Mouse (Mus musculus): Measurements from ENCODE around the gene Hs2st1. TPM values are rescaled to one million over a fixed set of nuclear protein-coding genes. Genes with fewer than 3 reads are reported as not detected.

The Hs2st1 gene
- 16.1 and 16.2 TPM in 2 replicates for polyA plus RNA-seq (2014; fragmentation: Nextera tagmentation; extraction: Ambion mirVana)

GRCm38 (mm10) chr3:144570047-144570815 lies at the start of gene Hs2st1, which contains the start of gene Selenof:
TSS of gene Hs2st1 (minus strand) at chr3:144570181.
TSS of gene Selenof (plus strand) at chr3:144570304.
- ATAC-seq (ENCODE audit: low FRiP score, low TSS enrichment), result peak; percentile 97
- WGBS, result under 1% methylated on average over 58 of the region's 69 CpGs
- peak within 1 kb of the TSS; percentile 89 for H3K9ac ChIP-seq (replicated peaks; ENCODE audit: low read length)
- no peaks in the 10 kb centered on the region for H3K27me3 ChIP-seq (ENCODE audit: control insufficient read depth, insufficient read depth, low read length)
- peak within 1 kb of the TSS; percentile 85 for H3K4me3 ChIP-seq (replicated peaks; ENCODE audit: low read depth, low read length)
- H3K36me3 ChIP-seq (ENCODE audit: control insufficient read depth, insufficient read depth, low read length), result peaks cover 14% of the 10 kb centered on the region
- H3K4me1 ChIP-seq (ENCODE audit: control insufficient read depth, insufficient read depth, low read length), result peaks cover 30% of the 10 kb centered on the region
- DNase-seq, result peak; percentile 99
- H3K4me2 ChIP-seq (ENCODE audit: low read length), result peak within 1 kb of the TSS; percentile 85
- peak within 1 kb of the TSS; percentile 93 for H3K27ac ChIP-seq (replicated peaks; ENCODE audit: low read depth, low read length)
- no peaks in the 10 kb centered on the region for H3K9me3 ChIP-seq (ENCODE audit: control insufficient read depth, low read length)

DNA sequence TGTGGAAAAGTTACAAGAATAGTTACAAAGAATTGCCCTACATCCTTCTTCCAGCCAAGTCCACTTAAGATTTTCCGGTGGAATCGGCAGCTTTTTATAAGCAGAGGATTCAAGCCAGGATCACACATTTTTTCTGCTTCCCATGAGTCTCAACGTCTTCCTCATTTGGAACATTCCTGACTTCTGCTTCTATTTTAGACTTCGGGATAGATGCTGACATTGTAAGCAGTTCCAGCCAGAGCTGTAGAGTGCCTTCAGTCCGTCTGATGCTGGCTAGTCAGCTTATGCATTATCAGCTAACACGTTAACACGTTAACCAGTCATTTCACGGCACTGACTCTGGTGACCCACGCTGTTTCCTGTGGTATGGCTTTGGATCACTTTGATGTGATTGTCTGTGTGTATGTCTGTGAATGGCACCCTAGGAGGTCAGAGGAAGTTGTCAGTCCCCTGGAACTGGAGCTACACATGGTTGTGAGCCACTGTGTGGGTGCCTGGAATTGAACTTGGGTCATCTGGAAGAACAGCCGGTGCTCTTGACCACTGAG lies 47.7 kb upstream of the Hs2st1 start:
- Histone ChIP-seq H3K4me3 (replicated peaks; ENCODE audit: low read depth, low read length) (no peak overlapping the region), H3K27me3 (ENCODE audit: control insufficient read depth, insufficient read depth, low read length) (no peaks in the 10 kb centered on the region), H3K4me1 (ENCODE audit: control insufficient read depth, insufficient read depth, low read length) (no peaks in the 10 kb centered on the region), H3K9ac (replicated peaks; ENCODE audit: low read length) (no peak overlapping the region), H3K36me3 (ENCODE audit: control insufficient read depth, insufficient read depth, low read length) (no peaks in the 10 kb centered on the region), H3K4me2 (ENCODE audit: low read length) (no peak overlapping the region), H3K9me3 (ENCODE audit: control insufficient read depth, low read length) (no peaks in the 10 kb centered on the region), H3K27ac (replicated peaks; ENCODE audit: low read depth, low read length) (no peak overlapping the region)
- ATAC-seq (ENCODE audit: low FRiP score, low TSS enrichment), result no peak
- DNase-seq, result no peak
- 89% methylated on average over 10 of the region's 10 CpGs for WGBS

- H3K27me3 ChIP-seq (ENCODE audit: control insufficient read depth, insufficient read depth, low read length), result no peaks in the 10 kb centered on the region
- 46% methylated on average over 8 of the region's 8 CpGs for WGBS
- H3K27ac ChIP-seq (replicated peaks; ENCODE audit: low read depth, low read length), result no peak overlapping the region
Observed at GRCm38 (mm10) chr3:144616654-144617425, 46.9 kb upstream of the Hs2st1 start.

DNA sequence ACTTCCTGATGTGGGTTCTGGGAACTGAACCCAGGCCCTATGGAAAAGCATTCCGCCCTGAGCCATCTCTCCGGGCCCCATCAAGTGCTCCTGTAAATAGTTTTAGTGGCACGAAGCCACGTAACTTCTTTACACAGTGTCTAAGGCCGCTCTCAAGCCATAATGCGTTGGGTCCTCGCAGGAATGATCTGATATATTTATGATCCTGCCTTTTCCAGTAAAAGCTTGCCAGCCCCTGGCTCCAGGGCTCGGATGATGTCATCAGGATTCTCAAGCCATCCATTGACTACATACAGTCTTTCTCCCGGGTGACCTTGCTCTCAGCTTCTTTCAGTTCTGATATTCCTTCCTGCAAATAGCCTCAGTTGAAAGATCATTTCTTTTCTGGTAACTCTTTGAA lies 45.5 kb upstream of the Hs2st1 start:
- Histone ChIP-seq H3K9ac (replicated peaks; ENCODE audit: low read length) (no peak overlapping the region), H3K27ac (replicated peaks; ENCODE audit: low read depth, low read length) (no peak overlapping the region), H3K27me3 (ENCODE audit: control insufficient read depth, insufficient read depth, low read length) (no peaks in the 10 kb centered on the region), H3K4me2 (ENCODE audit: low read length) (no peak overlapping the region), H3K4me1 (ENCODE audit: control insufficient read depth, insufficient read depth, low read length) (peaks cover 4% of the 10 kb centered on the region; the same call in 1 of the 2 replicates), H3K4me3 (replicated peaks; ENCODE audit: low read depth, low read length) (no peak overlapping the region), H3K36me3 (ENCODE audit: control insufficient read depth, insufficient read depth, low read length) (no peaks in the 10 kb centered on the region), H3K9me3 (ENCODE audit: control insufficient read depth, low read length) (no peaks in the 10 kb centered on the region)
- DNase-seq, result no peak
- 91% methylated on average over 9 of the region's 9 CpGs for WGBS
- no peak for ATAC-seq (ENCODE audit: low FRiP score, low TSS enrichment)

More at GRCm38 (mm10) chr3:144616654-144617425, 46.9 kb upstream of the Hs2st1 start:
- Histone ChIP-seq H3K36me3 (ENCODE audit: control insufficient read depth, insufficient read depth, low read length) (no peaks in the 10 kb centered on the region), H3K9ac (replicated peaks; ENCODE audit: low read length) (no peak overlapping the region), H3K9me3 (ENCODE audit: control insufficient read depth, low read length) (no peaks in the 10 kb centered on the region), H3K4me1 (ENCODE audit: control insufficient read depth, insufficient read depth, low read length) (peaks cover 1% of the 10 kb centered on the region; the same call in 1 of the 2 replicates), H3K4me2 (ENCODE audit: low read length) (no peak overlapping the region), H3K4me3 (replicated peaks; ENCODE audit: low read depth, low read length) (no peak overlapping the region)
- DNase-seq (peak; percentile 94), ATAC-seq (ENCODE audit: low FRiP score, low TSS enrichment) (peak; percentile 89)

- no peak overlapping the region for H3K27ac ChIP-seq (replicated peaks; ENCODE audit: low read depth, low read length)
- H3K9me3 ChIP-seq (ENCODE audit: control insufficient read depth, low read length), result no peaks in the 10 kb centered on the region
- H3K36me3 ChIP-seq (ENCODE audit: control insufficient read depth, insufficient read depth, low read length), result no peaks in the 10 kb centered on the region
- H3K9ac ChIP-seq (replicated peaks; ENCODE audit: low read length), result no peak overlapping the region
- ATAC-seq (ENCODE audit: low FRiP score, low TSS enrichment) (no peak), DNase-seq (no peak)
- no peak overlapping the region for H3K4me2 ChIP-seq (ENCODE audit: low read length)
- no peaks in the 10 kb centered on the region for H3K27me3 ChIP-seq (ENCODE audit: control insufficient read depth, insufficient read depth, low read length)
- 92% methylated on average over 10 of the region's 10 CpGs for WGBS
- no peak overlapping the region for H3K4me3 ChIP-seq (replicated peaks; ENCODE audit: low read depth, low read length)
- peaks cover 4% of the 10 kb centered on the region; the same call in 1 of the 2 replicates for H3K4me1 ChIP-seq (ENCODE audit: control insufficient read depth, insufficient read depth, low read length)
Observed at GRCm38 (mm10) chr3:144614698-144615097, 44.7 kb upstream of the Hs2st1 start.

- no peak overlapping the region for H3K4me2 ChIP-seq (ENCODE audit: low read length)
- DNase-seq (no peak), ATAC-seq (ENCODE audit: low FRiP score, low TSS enrichment) (no peak)
- H3K27me3 ChIP-seq (ENCODE audit: control insufficient read depth, insufficient read depth, low read length), result no peaks in the 10 kb centered on the region
- no peaks in the 10 kb centered on the region for H3K36me3 ChIP-seq (ENCODE audit: control insufficient read depth, insufficient read depth, low read length)
- no peaks in the 10 kb centered on the region for H3K9me3 ChIP-seq (ENCODE audit: control insufficient read depth, low read length)
- no peak overlapping the region for H3K4me3 ChIP-seq (replicated peaks; ENCODE audit: low read depth, low read length)
- WGBS, result 79% methylated on average over 6 of the region's 6 CpGs
- H3K27ac ChIP-seq (replicated peaks; ENCODE audit: low read depth, low read length), result no peak overlapping the region
- H3K4me1 ChIP-seq (ENCODE audit: control insufficient read depth, insufficient read depth, low read length), result peaks cover 4% of the 10 kb centered on the region; the same call in 1 of the 2 replicates
- no peak overlapping the region for H3K9ac ChIP-seq (replicated peaks; ENCODE audit: low read length)
Observed at GRCm38 (mm10) chr3:144614277-144614676, 44.3 kb upstream of the Hs2st1 start.

- Histone ChIP-seq H3K9ac (replicated peaks; ENCODE audit: low read length) (no peak overlapping the region), H3K4me1 (ENCODE audit: control insufficient read depth, insufficient read depth, low read length) (peaks cover 4% of the 10 kb centered on the region; the same call in 1 of the 2 replicates), H3K27me3 (ENCODE audit: control insufficient read depth, insufficient read depth, low read length) (no peaks in the 10 kb centered on the region), H3K4me2 (ENCODE audit: low read length) (no peak overlapping the region), H3K9me3 (ENCODE audit: control insufficient read depth, low read length) (no peaks in the 10 kb centered on the region), H3K27ac (replicated peaks; ENCODE audit: low read depth, low read length) (no peak overlapping the region), H3K36me3 (ENCODE audit: control insufficient read depth, insufficient read depth, low read length) (no peaks in the 10 kb centered on the region), H3K4me3 (replicated peaks; ENCODE audit: low read depth, low read length) (no peak overlapping the region)
- no peak for ATAC-seq (ENCODE audit: low FRiP score, low TSS enrichment)
- WGBS, result 73% methylated on average over 6 of the region's 6 CpGs
- DNase-seq, result no peak
Observed at GRCm38 (mm10) chr3:144612382-144612781, 42.4 kb upstream of the Hs2st1 start.

DNA sequence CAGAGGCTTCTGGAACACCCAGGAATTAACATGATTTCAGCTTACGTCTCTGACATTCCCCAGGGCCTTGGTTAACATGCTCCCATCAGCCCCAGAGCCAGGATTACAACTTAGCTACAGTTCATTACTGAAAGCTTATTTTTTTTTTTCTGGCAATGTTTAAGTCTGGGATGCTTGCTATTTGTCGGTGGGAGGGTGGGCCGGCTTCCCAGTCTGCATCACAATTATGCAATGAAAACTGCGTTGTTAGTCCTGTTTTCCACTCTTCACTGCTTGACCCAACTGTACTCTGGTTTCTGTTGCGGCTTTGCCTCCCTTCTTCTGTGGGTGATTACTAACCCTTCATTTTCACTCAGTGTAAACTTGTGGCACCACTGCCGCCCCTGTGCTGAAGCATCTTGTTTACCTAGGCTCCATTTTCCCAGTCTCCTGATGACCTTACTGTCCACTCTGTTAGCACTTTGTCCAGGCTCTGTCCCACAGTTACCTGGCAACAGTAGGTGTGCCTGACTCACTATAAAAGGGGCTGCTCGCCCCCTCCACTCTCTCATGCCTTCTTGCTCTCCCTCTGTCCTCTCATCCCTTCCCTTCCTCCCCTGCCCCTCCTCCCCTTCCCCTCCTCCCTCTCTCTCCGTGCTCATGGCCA lies 41.8 kb upstream of the Hs2st1 start:
- H3K9me3 ChIP-seq (ENCODE audit: control insufficient read depth, low read length), result no peaks in the 10 kb centered on the region
- peaks cover 4% of the 10 kb centered on the region; the same call in 1 of the 2 replicates for H3K4me1 ChIP-seq (ENCODE audit: control insufficient read depth, insufficient read depth, low read length)
- ATAC-seq (ENCODE audit: low FRiP score, low TSS enrichment) (no peak), DNase-seq (peak; percentile 59)
- H3K4me3 ChIP-seq (replicated peaks; ENCODE audit: low read depth, low read length), result no peak overlapping the region
- 46% methylated on average over 8 of the region's 8 CpGs for WGBS
- no peak overlapping the region for H3K4me2 ChIP-seq (ENCODE audit: low read length)
- H3K27me3 ChIP-seq (ENCODE audit: control insufficient read depth, insufficient read depth, low read length), result no peaks in the 10 kb centered on the region
- H3K27ac ChIP-seq (replicated peaks; ENCODE audit: low read depth, low read length), result no peak overlapping the region
- H3K36me3 ChIP-seq (ENCODE audit: control insufficient read depth, insufficient read depth, low read length), result no peaks in the 10 kb centered on the region
- no peak overlapping the region for H3K9ac ChIP-seq (replicated peaks; ENCODE audit: low read length)

All from midbrain, embryonic 14.5 days (tissue).